20 mouse cellular contexts compared by ENCODE assay signal in genomic region chr11:106540506-106541268, GRCm38 (mm10). TPM values are rescaled to one million over a fixed set of nuclear protein-coding genes. Genes with fewer than 3 reads are reported as not detected.
DNase-seq lines count a peak whose midpoint lies in the region; ATAC-seq and TF ChIP-seq lines count a peak whose summit lies in the region.
"Had no signal": no experiment of that assay in that cellular context is flagged by ENCODE, and none has a peak within 500 bp of the region (broad histone marks: within the 10 kb centered on the region; RNA-seq: fewer than 3 reads in every experiment).

No protein-coding gene starts in this region.

- ATAC-seq in midbrain, embryonic 14.5 days (ENCODE audit: low FRiP score, low TSS enrichment), result no peak
- no peak for ATAC-seq in forebrain, embryonic 13.5 days
- ATAC-seq: activated CD4-positive, CD25-positive, alpha-beta regulatory T cell, adult 4 months; forebrain, embryonic 16.5 days had no signal

- no peak overlapping the region for H3K4me3 ChIP-seq in kidney, adult 2 months (ENCODE audit: insufficient read depth, low read depth, low read length)
- H3K4me3 ChIP-seq in thymus, adult 2 months (ENCODE audit: control insufficient read depth, insufficient read depth, low read length), result no peak overlapping the region
- H3K4me3 ChIP-seq in limb, embryonic 10.5 days, result no peak overlapping the region
- H3K4me3 ChIP-seq in midbrain, embryonic 14.5 days (replicated peaks; ENCODE audit: low read depth, low read length), result no peak overlapping the region
- no peak overlapping the region for H3K4me3 ChIP-seq in forebrain, embryonic 13.5 days
- H3K4me3 ChIP-seq: embryonic facial prominence, embryonic 12.5 days; gastrocnemius, adult 2 months; heart, embryonic 15.5 days; hindbrain, embryonic 13.5 days had no signal

- 48% methylated on average over 13 of the region's 13 CpGs for WGBS in kidney, adult 2 months
- 41% methylated on average over 13 of the region's 13 CpGs for WGBS in thymus, adult 2 months
- 63% methylated on average over 13 of the region's 13 CpGs for WGBS in limb, embryonic 10.5 days
- 85% methylated on average over 13 of the region's 13 CpGs for WGBS in midbrain, embryonic 14.5 days
- 67% methylated on average over 13 of the region's 13 CpGs for WGBS in forebrain, embryonic 13.5 days

- no peaks in the 10 kb centered on the region for H3K9me3 ChIP-seq in limb, embryonic 10.5 days (replicated peaks)
- H3K9me3 ChIP-seq in midbrain, embryonic 14.5 days (ENCODE audit: control insufficient read depth, low read length), result no peaks in the 10 kb centered on the region
- no peaks in the 10 kb centered on the region for H3K9me3 ChIP-seq in forebrain, embryonic 13.5 days (replicated peaks)
- H3K9me3 ChIP-seq: embryonic facial prominence, embryonic 12.5 days; heart, embryonic 15.5 days; hindbrain, embryonic 13.5 days had no signal

- no peaks in the 10 kb centered on the region for H3K36me3 ChIP-seq in kidney, adult 2 months (ENCODE audit: control insufficient read depth, insufficient read depth, low read length)
- no peaks in the 10 kb centered on the region for H3K36me3 ChIP-seq in thymus, adult 2 months (ENCODE audit: control insufficient read depth, insufficient read depth, low read length)
- peaks cover 31% of the 10 kb centered on the region for H3K36me3 ChIP-seq in limb, embryonic 10.5 days
- peaks cover 19% of the 10 kb centered on the region for H3K36me3 ChIP-seq in midbrain, embryonic 14.5 days (ENCODE audit: control insufficient read depth, insufficient read depth, low read length)
- H3K36me3 ChIP-seq in forebrain, embryonic 13.5 days (ENCODE audit: poor library complexity, severe bottlenecking), result peaks cover 22% of the 10 kb centered on the region

- peaks cover 19% of the 10 kb centered on the region for H3K4me1 ChIP-seq in kidney, adult 2 months (ENCODE audit: control insufficient read depth, insufficient read depth, low read length)
- H3K4me1 ChIP-seq in thymus, adult 2 months (replicated peaks; ENCODE audit: control insufficient read depth, insufficient read depth, low read length), result peaks cover 60% of the 10 kb centered on the region
- H3K4me1 ChIP-seq in limb, embryonic 10.5 days, result peaks cover 23% of the 10 kb centered on the region
- peaks cover 16% of the 10 kb centered on the region; the same call in 1 of the 2 replicates for H3K4me1 ChIP-seq in midbrain, embryonic 14.5 days (ENCODE audit: control insufficient read depth, insufficient read depth, low read length)
- H3K4me1 ChIP-seq in forebrain, embryonic 13.5 days, result 0 out of 2 replicates have a peak, but pooled peaks cover 3% of the 10 kb centered on the region
- H3K4me1 ChIP-seq: embryonic facial prominence, embryonic 12.5 days had no signal

- no peak for TF ChIP-seq CTCF in kidney, adult 2 months (conservative IDR thresholded peaks at IDR 0.05; ENCODE audit: insufficient read depth, insufficient read length, low read depth, low read length)
- TF ChIP-seq CTCF in thymus, adult 2 months (IDR thresholded peaks at IDR 0.05; ENCODE audit: borderline replicate concordance, control insufficient read depth, extremely low read depth, insufficient read depth, low read length, poor library complexity), result no peak

- DNase-seq in kidney, adult 2 months, result peak; percentile 56
- no peak for DNase-seq in kidney, postnatal 10 days
- peak; percentile 37 for DNase-seq in thymus, adult 2 months
- DNase-seq in thymus, postnatal 10 days (ENCODE audit: low spot score in 2 of 2), result no peak
- no peak for DNase-seq in limb, embryonic 10.5 days (ENCODE audit: low spot score)
- DNase-seq in thymus, postnatal 36 days, result peak; percentile 42 to 53
- DNase-seq in midbrain, embryonic 14.5 days, result no peak
- DNase-seq: adrenal gland, postnatal 14 days; cerebellum, adult 11-12 months; cerebellum, adult 9-10 months; gastrocnemius, adult 2 months; gastrocnemius, postnatal 25 days; heart, postnatal 14 days had no signal

- TF ChIP-seq POLR2A in kidney, adult 2 months (IDR thresholded peaks at IDR 0.05; ENCODE audit: low read depth, low read length), result no peak
- no peak for TF ChIP-seq POLR2A in thymus, adult 2 months (IDR thresholded peaks at IDR 0.05; ENCODE audit: control insufficient read depth, extremely low read depth, insufficient read depth, low read length, poor library complexity)

- H3K27ac ChIP-seq in kidney, adult 2 months (ENCODE audit: insufficient read depth, low read depth, low read length), result peak overlapping the region; percentile 61; the same call in 1 of the 2 replicates
- H3K27ac ChIP-seq in thymus, adult 2 months (ENCODE audit: control insufficient read depth, insufficient read depth, low read length), result no peak overlapping the region
- H3K27ac ChIP-seq in limb, embryonic 10.5 days, result peak overlapping the region; percentile 43
- H3K27ac ChIP-seq in midbrain, embryonic 14.5 days (replicated peaks; ENCODE audit: low read depth, low read length), result no peak overlapping the region
- no peak overlapping the region for H3K27ac ChIP-seq in forebrain, embryonic 13.5 days
- H3K27ac ChIP-seq: embryonic facial prominence, embryonic 12.5 days; gastrocnemius, adult 2 months; heart, embryonic 15.5 days; hindbrain, embryonic 13.5 days had no signal

- no peak overlapping the region for H3K4me2 ChIP-seq in midbrain, embryonic 14.5 days (ENCODE audit: low read length)
- no peak overlapping the region for H3K4me2 ChIP-seq in forebrain, embryonic 13.5 days
- H3K4me2 ChIP-seq: embryonic facial prominence, embryonic 12.5 days; heart, embryonic 11.5 days; heart, embryonic 15.5 days; hindbrain, embryonic 13.5 days had no signal

- no peak overlapping the region for H3K9ac ChIP-seq in midbrain, embryonic 14.5 days (replicated peaks; ENCODE audit: low read length)
- no peak overlapping the region for H3K9ac ChIP-seq in forebrain, embryonic 13.5 days
- H3K9ac ChIP-seq: embryonic facial prominence, embryonic 12.5 days; heart, embryonic 15.5 days; hindbrain, embryonic 13.5 days had no signal

- H3K27me3 ChIP-seq in kidney, adult 2 months (replicated peaks; ENCODE audit: control insufficient read depth, insufficient read depth, low read length), result no peaks in the 10 kb centered on the region
- H3K27me3 ChIP-seq in thymus, adult 2 months (ENCODE audit: control insufficient read depth, insufficient read depth, low read length), result no peaks in the 10 kb centered on the region
- no peaks in the 10 kb centered on the region for H3K27me3 ChIP-seq in limb, embryonic 10.5 days (ENCODE audit: low read depth, poor library complexity, severe bottlenecking)
- H3K27me3 ChIP-seq in midbrain, embryonic 14.5 days (ENCODE audit: control insufficient read depth, insufficient read depth, low read length), result no peaks in the 10 kb centered on the region
- no peaks in the 10 kb centered on the region for H3K27me3 ChIP-seq in forebrain, embryonic 13.5 days
- H3K27me3 ChIP-seq: embryonic facial prominence, embryonic 12.5 days; heart, embryonic 15.5 days; hindbrain, embryonic 13.5 days had no signal

RNA-seq across cellular contexts. Expression of gene Ern1, which starts 53.0 kb away (rescaled TPM):
- 12.6 and 15.1 TPM in 2 replicates for polyA plus RNA-seq in kidney, adult 2 months (2012; rRNA removed)
- polyA plus RNA-seq in thymus, adult 2 months (2012; rRNA removed), result 18.1 and 21.9 TPM in 2 replicates
- polyA plus RNA-seq in limb, embryonic 10.5 days (2016; fragmentation: Nextera tagmentation; extraction: Ambion mirVana), result 7.4 and 8.2 TPM in 2 replicates
- polyA plus RNA-seq in midbrain, embryonic 14.5 days (2014; fragmentation: Nextera tagmentation; extraction: Ambion mirVana), result 5.5 and 6.6 TPM in 2 replicates
- polyA plus RNA-seq in forebrain, embryonic 13.5 days (2015; fragmentation: Nextera tagmentation; extraction: Ambion mirVana), result 5.6 and 6.3 TPM in 2 replicates

Comparison
In these comparisons a context has a peak if more than half of its experiments do, and no peak if none do; other contexts are left out.
1. DNase-seq: peak in kidney, adult 2 months (single experiment), thymus, adult 2 months (single experiment) and thymus, postnatal 36 days (2 of 2); none in kidney, postnatal 10 days (single experiment), thymus, postnatal 10 days (0 of 2), limb, embryonic 10.5 days (single experiment) and midbrain, embryonic 14.5 days (single experiment).
2. H3K27ac ChIP-seq: peak in kidney, adult 2 months (single experiment) and limb, embryonic 10.5 days (single experiment); none in thymus, adult 2 months (single experiment), midbrain, embryonic 14.5 days (single experiment) and forebrain, embryonic 13.5 days (single experiment).